Mouse (Mus musculus) E14TG2a.4 (cell line): ENCODE results near the gene Faim.

ENCODE experiments used
- H3K27me3 ChIP-seq: 2 replicates; pipeline ENCODE4 v1.6.1; 2014; ENCODE audit warnings: low read length, control low read depth; ENCODE audit not compliant: insufficient read depth
- H3K36me3 ChIP-seq: 2 replicates; pipeline ENCODE4 v1.6.1; 2014; ENCODE audit warnings: low read length, control low read depth; ENCODE audit not compliant: insufficient read depth
- H3K4me1 ChIP-seq: replicated peaks from 2 replicates; pipeline ENCODE4 v1.6.1; 2014; ENCODE audit warnings: low read depth, low read length, control low read depth
- H3K4me3 ChIP-seq: replicated peaks from 2 replicates; pipeline ENCODE4 v1.5.1; 2014; ENCODE audit warnings: mild to moderate bottlenecking, low read length
- H3K9me3 ChIP-seq: 2 replicates; pipeline ENCODE4 v1.6.1; 2014; ENCODE audit warnings: low read length, control low read depth
- CTCF ChIP-seq: conservative IDR thresholded peaks from 2 replicates; pipeline ENCODE4 v1.5.1; 2014; ENCODE audit warnings: low read length
- NANOG ChIP-seq: IDR thresholded peaks from 2 replicates; pipeline ENCODE4 v1.6.1; 2014; ENCODE audit warnings: borderline replicate concordance, low read length, mixed read lengths
- POU5F1 ChIP-seq: IDR thresholded peaks from 2 replicates; pipeline ENCODE4 v1.6.1; 2014; ENCODE audit warnings: low read length, borderline replicate concordance

The Faim gene

GRCm38 (mm10) chr9:99021166-99021565 lies 35.0 kb downstream of the Faim start:
- TF ChIP-seq NANOG = no peak
- TF ChIP-seq POU5F1 = no peak
- no peak for TF ChIP-seq CTCF
- no peaks in the 10 kb centered on the region for H3K36me3 ChIP-seq
- no peak overlapping the region for H3K4me3 ChIP-seq
- no peaks in the 10 kb centered on the region for H3K27me3 ChIP-seq
- no peaks in the 10 kb centered on the region for H3K9me3 ChIP-seq
- H3K4me1 ChIP-seq = peaks cover 8% of the 10 kb centered on the region

GRCm38 (mm10) chr9:99021751-99022150 lies 35.6 kb downstream of the Faim start:
- Histone ChIP-seq H3K4me1 (peaks cover 8% of the 10 kb centered on the region), H3K36me3 (no peaks in the 10 kb centered on the region), H3K27me3 (no peaks in the 10 kb centered on the region), H3K4me3 (no peak overlapping the region), H3K9me3 (no peaks in the 10 kb centered on the region)
- TF ChIP-seq POU5F1 (no peak), NANOG (no peak), CTCF (no peak)

GRCm38 (mm10) chr9:99032031-99032430 lies 45.9 kb downstream of the Faim start:
- TF ChIP-seq CTCF (no peak), POU5F1 (no peak), NANOG (no peak)

GRCm38 (mm10) chr9:99034111-99034510 lies 47.9 kb downstream of the Faim start:
- H3K4me1 ChIP-seq = peaks cover 14% of the 10 kb centered on the region
- no peak overlapping the region for H3K4me3 ChIP-seq
- TF ChIP-seq POU5F1 (no peak), CTCF (no peak), NANOG (no peak)
- H3K9me3 ChIP-seq = no peaks in the 10 kb centered on the region
- H3K27me3 ChIP-seq = no peaks in the 10 kb centered on the region
- peaks cover 21% of the 10 kb centered on the region for H3K36me3 ChIP-seq

More at GRCm38 (mm10) chr9:99032031-99032430, 45.9 kb downstream of the Faim start:
- Histone ChIP-seq H3K36me3 (0 out of 2 replicates have a peak, but pooled peaks cover 4% of the 10 kb centered on the region), H3K4me3 (no peak overlapping the region), H3K27me3 (no peaks in the 10 kb centered on the region), H3K9me3 (no peaks in the 10 kb centered on the region), H3K4me1 (peaks cover 14% of the 10 kb centered on the region)

GRCm38 (mm10) chr9:99035575-99035974 lies 49.4 kb downstream of the Faim start, which contains the start of gene Gm1123:
Gene Gm1123, minus strand, starts transcription at chr9:99035715.
- H3K9me3 ChIP-seq = no peaks in the 10 kb centered on the region
- peaks cover 34% of the 10 kb centered on the region for H3K36me3 ChIP-seq
- H3K4me3 ChIP-seq = peak within 1 kb of the TSS; percentile 63
- H3K4me1 ChIP-seq = peaks cover 14% of the 10 kb centered on the region
- no peaks in the 10 kb centered on the region for H3K27me3 ChIP-seq
- no peak for TF ChIP-seq CTCF
- TF ChIP-seq POU5F1 = no peak
- TF ChIP-seq NANOG = no peak

GRCm38 (mm10) chr9:99041994-99042393 lies 55.8 kb downstream of the Faim start:
- no peaks in the 10 kb centered on the region for H3K9me3 ChIP-seq
- TF ChIP-seq NANOG (no peak), POU5F1 (no peak), CTCF (no peak)
- H3K36me3 ChIP-seq = peaks cover 90% of the 10 kb centered on the region

GRCm38 (mm10) chr9:99042641-99043040 lies 56.5 kb downstream of the Faim start:
- Histone ChIP-seq H3K4me1 (no peaks in the 10 kb centered on the region; the same call in 1 of the 2 replicates), H3K27me3 (no peaks in the 10 kb centered on the region), H3K36me3 (peaks cover 92% of the 10 kb centered on the region), H3K4me3 (no peak overlapping the region), H3K9me3 (no peaks in the 10 kb centered on the region)
- no peak for TF ChIP-seq CTCF
- no peak for TF ChIP-seq POU5F1
- no peak for TF ChIP-seq NANOG

More at GRCm38 (mm10) chr9:99041994-99042393, 55.8 kb downstream of the Faim start:
- no peaks in the 10 kb centered on the region; the same call in 1 of the 2 replicates for H3K4me1 ChIP-seq
- H3K27me3 ChIP-seq = no peaks in the 10 kb centered on the region
- no peak overlapping the region for H3K4me3 ChIP-seq

- TF ChIP-seq CTCF (no peak), POU5F1 (no peak), NANOG (no peak)
- Histone ChIP-seq H3K4me1 (no peaks in the 10 kb centered on the region; the same call in none of the 2 replicates), H3K36me3 (peaks cover 83% of the 10 kb centered on the region), H3K27me3 (no peaks in the 10 kb centered on the region), H3K4me3 (no peak overlapping the region), H3K9me3 (no peaks in the 10 kb centered on the region)
These were observed 58.6 kb downstream of the Faim start for GRCm38 (mm10) chr9:99044761-99045160.
